Mouse (Mus musculus) bone marrow macrophage, adult 2 months (primary cell): Measurements from ENCODE around the gene Hes7. TPM values are rescaled to one million over a fixed set of nuclear protein-coding genes. Genes with fewer than 3 reads are reported as not detected.

ENCODE experiments used
- H3K27ac ChIP-seq: 2 replicates; pipeline ENCODE4 v1.5.1; 2012; ENCODE audit warnings: low read depth, low read length; ENCODE audit not compliant: insufficient read depth
- H3K4me1 ChIP-seq: 2 replicates; pipeline ENCODE4 v1.6.1; 2012; ENCODE audit warnings: low read length; ENCODE audit not compliant: control insufficient read depth, insufficient read depth
- H3K4me3 ChIP-seq: 2 replicates; pipeline ENCODE4 v1.5.1; 2012; ENCODE audit warnings: mild to moderate bottlenecking, low read length, moderate library complexity; ENCODE audit not compliant: insufficient read depth
- CTCF ChIP-seq: IDR thresholded peaks from 2 replicates; pipeline ENCODE4 v1.5.1; 2012; ENCODE audit warnings: low read depth, mild to moderate bottlenecking, low read length, moderate library complexity
- POLR2A ChIP-seq: IDR thresholded peaks from 2 replicates; pipeline ENCODE4 v1.6.1; 2012; ENCODE audit warnings: mild to moderate bottlenecking, low read depth, low read length, borderline replicate concordance
- polyA plus RNA-seq: library from polyadenylated mRNA; stranded (reverse); fragments of >200 nt; gene quantifications from 2 replicates; pipeline ENCODE4 v1.2.4, GENCODE M21; 2012; ENCODE audit not compliant: missing spikeins, insufficient read depth, insufficient read length

The Hes7 gene
- polyA plus RNA-seq, 1 experiment: 0.71 TPM

GRCm38 (mm10) chr11:69094697-69095429 is 25.3 kb upstream of the Hes7 start, which contains the start of gene Per1:
Gene Per1 (plus strand): TSS chr11:69095217.
- H3K4me3 ChIP-seq: peak within 1 kb of the TSS; percentile 77
- H3K27ac ChIP-seq: peak within 1 kb of the TSS; percentile 79
- H3K4me1 ChIP-seq: peaks cover 22% of the 10 kb centered on the region
- TF ChIP-seq CTCF (no peak), POLR2A (no peak)

DNA sequence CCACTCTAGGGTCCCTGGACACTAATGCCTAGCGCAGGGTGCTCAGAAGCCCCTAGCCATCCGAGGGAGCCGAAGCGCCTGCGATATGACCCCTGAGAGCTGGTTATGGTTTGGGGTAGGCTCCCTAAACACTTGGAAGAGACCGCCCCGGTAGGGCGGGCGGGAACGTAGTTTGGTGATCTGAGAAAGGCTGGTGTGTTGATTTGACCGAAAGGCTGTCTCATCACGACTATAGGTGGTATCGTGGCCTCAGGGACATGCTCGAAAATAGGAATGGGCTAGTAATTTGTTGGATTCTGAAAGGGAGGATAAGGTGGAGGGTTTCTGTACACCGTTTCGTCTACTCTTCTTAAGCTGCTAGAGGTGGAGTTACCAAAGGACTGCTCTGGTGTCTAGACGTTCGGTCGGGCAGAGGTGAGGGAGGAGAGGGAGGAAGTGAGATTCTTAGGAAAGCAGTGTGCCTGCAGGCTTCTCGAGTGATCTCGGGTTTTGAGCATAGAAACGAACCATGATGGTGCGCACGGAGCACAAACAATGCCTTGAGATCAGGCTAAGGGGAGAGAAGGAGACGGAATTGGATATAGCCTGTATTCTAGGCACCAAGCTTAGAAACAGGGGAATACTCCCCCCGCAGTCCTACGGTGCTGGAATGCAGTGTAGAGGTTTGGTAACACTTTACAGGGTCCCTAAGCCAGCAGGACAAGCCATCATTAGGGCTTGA is 24.5 kb upstream of the Hes7 start:
- Histone ChIP-seq H3K4me1 (peaks cover 25% of the 10 kb centered on the region), H3K4me3 (peak overlapping the region; percentile 77), H3K27ac (peak overlapping the region; percentile 53)
- TF ChIP-seq POLR2A (no peak), CTCF (no peak)

GRCm38 (mm10) chr11:69096360-69096986 is 23.7 kb upstream of the Hes7 start:
- Histone ChIP-seq H3K27ac (no peak overlapping the region), H3K4me1 (peaks cover 32% of the 10 kb centered on the region), H3K4me3 (peak overlapping the region; percentile 77)
- no peak for TF ChIP-seq CTCF
- TF ChIP-seq POLR2A: no peak

- no peak for TF ChIP-seq POLR2A
- no peak for TF ChIP-seq CTCF
- H3K4me1 ChIP-seq: peaks cover 39% of the 10 kb centered on the region
- H3K4me3 ChIP-seq: peak overlapping the region; percentile 38
- peak overlapping the region; percentile 35 for H3K27ac ChIP-seq
These were observed 23.0 kb upstream of the Hes7 start for GRCm38 (mm10) chr11:69096987-69097900.

GRCm38 (mm10) chr11:69098039-69098761 is 22.0 kb upstream of the Hes7 start:
- Histone ChIP-seq H3K4me1 (peaks cover 46% of the 10 kb centered on the region), H3K27ac (peak overlapping the region; percentile 5; the same call in 1 of the 2 replicates), H3K4me3 (peak overlapping the region; percentile 19; the same call in 1 of the 2 replicates)
- TF ChIP-seq POLR2A: no peak
- no peak for TF ChIP-seq CTCF

DNA sequence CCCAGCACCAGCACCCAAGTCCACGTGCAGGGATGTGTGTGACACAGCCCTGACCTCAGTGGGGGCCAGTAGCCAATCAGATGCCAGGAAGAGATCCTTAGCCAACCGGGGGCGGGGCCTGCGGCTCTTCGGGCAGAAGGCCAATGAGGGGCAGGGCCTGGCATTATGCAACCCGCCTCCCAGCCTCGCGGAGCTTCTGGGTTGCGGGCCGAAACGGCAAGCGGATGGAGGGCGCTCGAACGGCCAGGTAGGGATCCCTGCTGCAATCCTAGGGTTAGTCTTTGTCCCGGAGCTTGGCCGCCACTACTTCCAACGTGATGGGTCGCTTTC is 21.5 kb upstream of the Hes7 start:
- H3K4me1 ChIP-seq: peaks cover 46% of the 10 kb centered on the region
- peak overlapping the region; percentile 92 for H3K27ac ChIP-seq
- TF ChIP-seq CTCF: no peak
- no peak for TF ChIP-seq POLR2A
- peak overlapping the region; percentile 66 for H3K4me3 ChIP-seq

DNA sequence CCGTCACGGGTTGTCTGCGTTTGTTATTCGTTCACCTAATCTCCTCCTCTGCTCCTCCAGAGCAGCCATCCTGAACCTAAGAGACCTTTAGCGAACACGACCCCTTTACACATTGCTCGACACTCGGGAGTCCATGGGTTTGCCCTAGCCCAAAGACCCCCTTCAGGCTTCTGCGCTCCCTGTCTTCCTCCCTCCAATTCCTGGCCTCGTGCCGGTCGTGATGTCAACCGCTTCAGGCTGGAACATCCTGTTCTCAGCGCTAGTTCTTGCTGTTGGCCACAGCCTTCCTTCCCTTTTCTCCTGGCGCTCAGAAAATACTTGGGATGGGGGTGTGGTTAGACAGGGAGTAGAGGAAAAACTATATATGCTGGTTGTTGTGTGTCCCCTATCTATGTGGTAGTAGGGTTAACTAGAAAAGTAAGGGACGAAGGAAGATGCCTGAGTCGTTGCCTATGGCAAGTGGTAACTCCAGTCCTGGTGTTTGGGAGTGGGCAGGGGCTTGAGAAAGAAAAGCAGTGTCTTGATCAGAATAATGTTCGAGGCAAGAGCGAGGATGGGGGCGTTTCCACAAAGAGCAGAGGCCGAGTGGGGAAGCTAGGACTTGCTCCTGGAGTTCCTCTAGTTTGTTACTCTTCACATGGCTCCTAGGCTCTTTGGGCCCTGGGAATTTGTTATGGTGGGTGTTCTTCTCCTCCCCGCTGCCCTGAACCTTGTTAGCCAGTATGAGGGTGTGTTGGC is 20.9 kb upstream of the Hes7 start:
- Histone ChIP-seq H3K4me3 (peak overlapping the region; percentile 66), H3K4me1 (peaks cover 46% of the 10 kb centered on the region), H3K27ac (peak overlapping the region; percentile 92)
- TF ChIP-seq POLR2A: no peak
- TF ChIP-seq CTCF: no peak

DNA sequence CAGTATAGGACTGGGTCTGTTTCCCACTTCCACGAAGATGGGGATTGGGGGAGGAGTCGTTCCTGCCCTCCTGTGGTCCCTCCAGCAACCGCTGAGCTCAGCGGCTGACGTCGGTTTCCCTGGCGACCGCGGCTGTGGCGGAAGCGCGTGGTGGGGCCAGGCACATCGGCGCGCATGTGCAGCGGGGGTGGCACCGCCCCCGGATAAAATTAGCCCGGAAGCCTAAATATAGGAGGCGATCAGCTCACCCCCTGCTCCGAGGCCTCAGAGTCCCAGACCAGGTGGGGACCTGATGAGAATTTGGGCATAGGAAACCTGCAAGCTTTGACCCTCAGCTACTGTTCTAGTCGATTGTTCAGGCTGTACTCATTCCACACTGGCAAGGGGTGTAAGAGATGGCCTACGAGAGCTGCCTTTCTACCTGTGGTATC is 20.3 kb upstream of the Hes7 start:
- TF ChIP-seq CTCF (no peak), POLR2A (no peak)
- peak overlapping the region; percentile 66 for H3K4me3 ChIP-seq
- peaks cover 44% of the 10 kb centered on the region for H3K4me1 ChIP-seq
- peak overlapping the region; percentile 92 for H3K27ac ChIP-seq

DNA sequence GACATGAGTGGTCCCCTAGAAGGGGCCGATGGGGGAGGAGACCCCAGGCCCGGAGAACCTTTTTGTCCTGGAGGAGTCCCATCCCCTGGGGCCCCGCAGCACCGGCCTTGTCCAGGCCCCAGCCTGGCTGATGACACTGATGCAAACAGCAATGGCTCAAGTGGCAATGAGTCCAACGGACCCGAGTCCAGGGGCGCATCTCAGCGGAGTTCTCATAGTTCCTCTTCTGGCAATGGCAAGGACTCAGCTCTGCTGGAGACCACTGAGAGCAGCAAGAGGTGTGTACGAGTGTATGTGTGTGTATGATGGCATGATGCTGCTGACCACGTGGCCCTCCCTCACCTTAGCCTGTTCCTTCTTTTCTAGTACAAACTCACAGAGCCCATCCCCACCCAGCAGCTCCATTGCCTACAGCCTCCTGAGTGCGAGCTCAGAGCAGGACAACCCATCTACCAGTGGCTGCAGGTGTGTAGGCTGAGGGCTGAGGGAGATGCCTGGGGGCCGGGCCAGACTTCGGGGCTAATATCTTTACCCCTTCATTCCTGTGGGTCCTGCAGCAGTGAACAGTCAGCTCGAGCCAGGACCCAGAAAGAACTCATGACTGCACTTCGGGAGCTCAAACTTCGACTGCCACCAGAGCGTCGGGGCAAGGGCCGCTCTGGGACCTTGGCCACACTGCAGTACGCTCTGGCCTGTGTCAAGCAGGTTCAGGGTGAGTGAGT is 19.4 kb upstream of the Hes7 start:
- peak overlapping the region; percentile 56 for H3K4me3 ChIP-seq
- H3K4me1 ChIP-seq: peaks cover 44% of the 10 kb centered on the region
- TF ChIP-seq CTCF: no peak
- TF ChIP-seq POLR2A: no peak
- peak overlapping the region; percentile 80 for H3K27ac ChIP-seq
